Mouse (Mus musculus) intestine, embryonic 14.5 days (tissue): ENCODE measurements around the gene Sez6. TPM values are rescaled to one million over a fixed set of nuclear protein-coding genes. Genes with fewer than 3 reads are reported as not detected.

Experiments
- ATAC-seq: fragments of 200-750 bp; cut with Nextera tagmentation; replicated peaks from 2 replicates; pipeline ENCODE4 v1.8.0; 2017; ENCODE audit warnings: low read depth, moderate number of reproducible peaks, moderate TSS enrichment, moderate library complexity; ENCODE audit not compliant: low FRiP score, low TSS enrichment
- DNase-seq: peaks from one replicate; pipeline ENCODE4 v3.0.0-alpha.2; 2018; ENCODE audit warnings: low spot score
- H3K27ac ChIP-seq: fragments of 300-500 bp; sonication (generic); 2 replicates; pipeline ENCODE4 v1.5.1; 2014; ENCODE audit warnings: low read depth, mild to moderate bottlenecking, control low read depth
- H3K27me3 ChIP-seq: fragments of 300-500 bp; sonication (generic); replicated peaks from 2 replicates; pipeline ENCODE4 v1.6.1; 2014; ENCODE audit warnings: low read length, control low read depth; ENCODE audit not compliant: control insufficient read depth, insufficient read depth
- H3K36me3 ChIP-seq: fragments of 300-500 bp; sonication (generic); 2 replicates; pipeline ENCODE4 v1.6.1; 2014; ENCODE audit warnings: low read length, control low read depth; ENCODE audit not compliant: control insufficient read depth, insufficient read depth
- H3K4me1 ChIP-seq: fragments of 300-500 bp; sonication (generic); replicated peaks from 2 replicates; pipeline ENCODE4 v1.6.1; 2014; ENCODE audit warnings: low read length, control low read depth, mixed read lengths; ENCODE audit not compliant: control insufficient read depth, insufficient read depth
- H3K4me2 ChIP-seq: fragments of 300-500 bp; sonication (generic); 2 replicates; pipeline ENCODE4 v1.6.1; 2014; ENCODE audit warnings: low read length
- H3K4me3 ChIP-seq: fragments of 300-500 bp; sonication (generic); 2 replicates; pipeline ENCODE4 v1.5.1; 2014; ENCODE audit warnings: low read depth, low read length, control low read depth, mixed read lengths
- H3K9ac ChIP-seq: fragments of 300-500 bp; sonication (generic); 2 replicates; pipeline ENCODE4 v1.6.1; 2014; ENCODE audit warnings: mild to moderate bottlenecking, low read length
- H3K9me3 ChIP-seq: fragments of 300-500 bp; sonication (generic); 2 replicates; pipeline ENCODE4 v1.6.1; 2016; ENCODE audit warnings: low read length, control low read depth; ENCODE audit not compliant: control insufficient read depth
- WGBS: fragments of 180-500 bp; shearing (Covaris S2); extraction: QIAGEN DNeasy Blood & Tissue Kit; methylation state at CpG from one replicate; pipeline ENCODE4 v1.1.7; 2014; 5-methylcytosine and 5-hydroxymethylcytosine counted together
- polyA plus RNA-seq: library from polyadenylated mRNA; unstranded; fragments of >200 nt; fragmentation: Nextera tagmentation; extraction: Ambion mirVana; gene quantifications from 2 replicates; pipeline ENCODE4 v1.2.1, GENCODE M21; 2014

Gene Sez6
- polyA plus RNA-seq, 1 experiment from 2014 or later: 1.4 TPM

DNA sequence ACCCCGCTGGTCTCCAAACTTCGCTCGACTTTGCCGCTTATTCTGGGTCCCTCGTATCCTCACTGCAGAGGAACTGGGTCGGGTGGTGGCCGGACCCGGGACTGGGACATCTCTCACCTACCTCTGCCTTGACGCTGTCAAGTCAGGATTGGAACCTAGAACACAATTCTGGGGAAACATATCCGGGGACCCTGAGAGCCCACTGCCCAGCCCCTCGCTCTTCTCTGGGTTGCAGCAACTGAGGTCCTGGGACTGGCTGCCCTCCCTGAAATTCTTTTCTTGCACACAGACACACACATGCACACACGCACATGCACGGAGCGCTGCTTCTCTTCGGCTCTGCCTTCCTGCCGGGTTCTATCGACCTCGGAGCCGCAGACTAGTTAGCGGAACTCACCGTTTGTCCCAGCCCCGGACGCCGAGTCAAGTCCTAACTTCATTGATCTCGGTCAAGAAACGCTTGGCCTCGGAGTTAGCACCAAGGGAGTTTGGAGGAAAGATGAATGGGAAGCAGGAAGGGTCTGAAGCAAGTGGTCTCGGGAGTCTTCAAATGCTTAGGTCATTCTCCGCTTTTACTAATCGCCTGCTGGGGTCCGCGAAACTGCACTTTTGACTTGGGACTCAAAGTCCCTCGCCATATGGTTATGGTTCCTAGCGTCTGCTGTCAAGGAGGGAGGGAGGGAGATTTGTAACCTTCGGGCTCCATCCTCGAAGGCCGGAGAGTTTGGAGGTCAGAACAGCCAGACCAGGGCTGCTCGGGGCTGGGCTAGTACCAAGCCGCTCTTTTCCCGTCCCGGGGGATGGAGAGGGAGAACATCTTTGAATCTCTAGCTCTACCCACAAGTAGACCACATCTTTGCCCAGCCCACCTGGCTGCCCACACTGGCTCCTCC is 1.2 kb downstream of the Sez6 start:
- no peak for ATAC-seq
- peak overlapping the region; percentile 93 for H3K4me2 ChIP-seq
- no peak overlapping the region for H3K27ac ChIP-seq
- DNase-seq: peak; percentile 58
- H3K4me3 ChIP-seq: peak overlapping the region; percentile 43
- 2% methylated on average over 41 of the region's 41 CpGs for WGBS
- no peaks in the 10 kb centered on the region for H3K9me3 ChIP-seq
- no peak overlapping the region for H3K9ac ChIP-seq
- H3K36me3 ChIP-seq: no peaks in the 10 kb centered on the region
- H3K27me3 ChIP-seq: peaks cover 77% of the 10 kb centered on the region
- peaks cover 7% of the 10 kb centered on the region for H3K4me1 ChIP-seq

GRCm38 (mm10) chr11:77932576-77932975 is 2.0 kb downstream of the Sez6 start:
- H3K4me3 ChIP-seq: no peak overlapping the region
- H3K9me3 ChIP-seq: no peaks in the 10 kb centered on the region
- peaks cover 81% of the 10 kb centered on the region for H3K27me3 ChIP-seq
- H3K9ac ChIP-seq: no peak overlapping the region
- WGBS: 32% methylated on average over 5 of the region's 5 CpGs
- ATAC-seq (no peak), DNase-seq (no peak)
- H3K36me3 ChIP-seq: no peaks in the 10 kb centered on the region
- no peak overlapping the region for H3K4me2 ChIP-seq
- H3K27ac ChIP-seq: no peak overlapping the region
- H3K4me1 ChIP-seq: peaks cover 7% of the 10 kb centered on the region

- no peak overlapping the region for H3K9ac ChIP-seq
- H3K27ac ChIP-seq: no peak overlapping the region
- peaks cover 82% of the 10 kb centered on the region for H3K27me3 ChIP-seq
- ATAC-seq (no peak), DNase-seq (no peak)
- H3K36me3 ChIP-seq: no peaks in the 10 kb centered on the region
- no peak overlapping the region for H3K4me2 ChIP-seq
- H3K4me1 ChIP-seq: peaks cover 7% of the 10 kb centered on the region
- no peak overlapping the region for H3K4me3 ChIP-seq
- 5% methylated on average over 4 of the region's 4 CpGs for WGBS
- no peaks in the 10 kb centered on the region for H3K9me3 ChIP-seq
These were observed 3.5 kb downstream of the Sez6 start for GRCm38 (mm10) chr11:77934111-77934521.

- no peak overlapping the region for H3K4me2 ChIP-seq
- WGBS: 58% methylated on average over 5 of the region's 5 CpGs
- H3K27ac ChIP-seq: no peak overlapping the region
- H3K4me3 ChIP-seq: no peak overlapping the region
- no peaks in the 10 kb centered on the region for H3K36me3 ChIP-seq
- no peaks in the 10 kb centered on the region for H3K9me3 ChIP-seq
- H3K4me1 ChIP-seq: peaks cover 7% of the 10 kb centered on the region
- no peak overlapping the region for H3K9ac ChIP-seq
- ATAC-seq (no peak), DNase-seq (no peak)
- peaks cover 76% of the 10 kb centered on the region for H3K27me3 ChIP-seq
These were observed 4.1 kb downstream of the Sez6 start for GRCm38 (mm10) chr11:77934568-77935311.

DNA sequence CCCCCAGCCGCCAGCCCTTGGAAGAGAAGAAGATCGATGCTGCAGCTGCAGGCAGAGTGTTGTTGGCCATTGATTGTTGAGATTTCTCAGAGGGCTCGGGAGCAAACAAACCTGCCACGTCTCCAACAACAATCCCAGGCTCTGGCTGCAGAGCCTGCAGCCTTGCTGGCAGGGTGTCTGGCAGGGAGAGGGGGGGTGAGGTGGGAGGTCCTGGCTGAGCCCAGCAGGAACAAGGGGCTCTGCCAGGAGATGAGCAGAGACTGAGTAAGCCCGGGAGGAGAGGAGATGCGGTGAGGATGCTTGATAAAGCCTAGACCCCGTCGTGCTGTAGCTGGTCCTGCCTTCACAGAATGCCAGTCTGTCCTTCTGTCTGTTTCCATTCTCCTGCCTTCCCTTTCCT is 6.2 kb downstream of the Sez6 start:
- no peak for ATAC-seq
- WGBS: 3% methylated on average over 5 of the region's 8 CpGs
- peaks cover 67% of the 10 kb centered on the region for H3K27me3 ChIP-seq

GRCm38 (mm10) chr11:77937649-77938410 is 7.2 kb downstream of the Sez6 start:
- no peak for DNase-seq
- no peaks in the 10 kb centered on the region for H3K9me3 ChIP-seq
- no peak overlapping the region for H3K4me3 ChIP-seq
- no peak overlapping the region for H3K4me2 ChIP-seq
- no peak for ATAC-seq
- H3K4me1 ChIP-seq: no peaks in the 10 kb centered on the region
- H3K27ac ChIP-seq: no peak overlapping the region
- WGBS: 30% methylated on average over 4 of the region's 4 CpGs
- no peaks in the 10 kb centered on the region for H3K36me3 ChIP-seq
- peaks cover 58% of the 10 kb centered on the region for H3K27me3 ChIP-seq
- no peak overlapping the region for H3K9ac ChIP-seq

More for the DNA sequence above, 6.2 kb downstream of the Sez6 start:
- no peaks in the 10 kb centered on the region for H3K9me3 ChIP-seq
- H3K27ac ChIP-seq: no peak overlapping the region
- H3K9ac ChIP-seq: no peak overlapping the region
- H3K4me3 ChIP-seq: no peak overlapping the region
- no peak overlapping the region for H3K4me2 ChIP-seq
- no peak for DNase-seq
- no peaks in the 10 kb centered on the region for H3K4me1 ChIP-seq
- H3K36me3 ChIP-seq: no peaks in the 10 kb centered on the region

- WGBS: 26% methylated on average over 5 of the region's 5 CpGs
- Histone ChIP-seq H3K36me3 (no peaks in the 10 kb centered on the region), H3K4me2 (no peak overlapping the region), H3K27ac (no peak overlapping the region), H3K4me1 (no peaks in the 10 kb centered on the region), H3K27me3 (peaks cover 20% of the 10 kb centered on the region; the same call in 1 of the 2 replicates), H3K9me3 (no peaks in the 10 kb centered on the region), H3K4me3 (no peak overlapping the region), H3K9ac (no peak overlapping the region)
- ATAC-seq: no peak
- DNase-seq: no peak
These were observed 11.6 kb downstream of the Sez6 start for GRCm38 (mm10) chr11:77942230-77942629.

- H3K4me1 ChIP-seq: no peaks in the 10 kb centered on the region
- H3K27ac ChIP-seq: no peak overlapping the region
- 7% methylated on average over 9 of the region's 9 CpGs for WGBS
- H3K4me2 ChIP-seq: no peak overlapping the region
- no peak overlapping the region for H3K4me3 ChIP-seq
- no peak for DNase-seq
- no peak overlapping the region for H3K9ac ChIP-seq
- no peaks in the 10 kb centered on the region for H3K9me3 ChIP-seq
- no peak for ATAC-seq
- H3K27me3 ChIP-seq: peaks cover 30% of the 10 kb centered on the region
- H3K36me3 ChIP-seq: no peaks in the 10 kb centered on the region
These were observed 17.3 kb downstream of the Sez6 start for GRCm38 (mm10) chr11:77947860-77948259.
